Mouse (Mus musculus) layer of hippocampus, postnatal 10 days (tissue): Measurements from ENCODE around the gene Olfr641. TPM values are rescaled to one million over a fixed set of nuclear protein-coding genes. Genes with fewer than 3 reads are reported as not detected.

ENCODE experiments used
- DNase-seq, 2 experiments: peaks; one replicate each; pipeline ENCODE4 v3.0.0; 2021; ENCODE audit warnings: low spot score in 2 of 2
- long read RNA-seq: library from polyadenylated mRNA; stranded (forward); transcript quantifications from one replicate; pipeline ENCODE4 v2.0.0, GENCODE M21; 2023
- total RNA-seq, 2 experiments: library from RNA; stranded (reverse); gene quantifications; 2 replicates each; pipeline ENCODE4 v1.2.3; 2021

Gene Olfr641
- not detected for total RNA-seq
- long read RNA-seq, result 0 reads

GRCm38 (mm10) chr7:104035145-104035544, at the start of gene Olfr641:
TSS of gene Olfr641 (plus strand) at chr7:104035445.
- no peak for DNase-seq

- no peak for DNase-seq
Measured at GRCm38 (mm10) chr7:103998446-103998845, 36.8 kb upstream of the Olfr641 start, which contains the start of gene Olfr638. TSS of gene Olfr638 (plus strand) at chr7:103998746.

DNA sequence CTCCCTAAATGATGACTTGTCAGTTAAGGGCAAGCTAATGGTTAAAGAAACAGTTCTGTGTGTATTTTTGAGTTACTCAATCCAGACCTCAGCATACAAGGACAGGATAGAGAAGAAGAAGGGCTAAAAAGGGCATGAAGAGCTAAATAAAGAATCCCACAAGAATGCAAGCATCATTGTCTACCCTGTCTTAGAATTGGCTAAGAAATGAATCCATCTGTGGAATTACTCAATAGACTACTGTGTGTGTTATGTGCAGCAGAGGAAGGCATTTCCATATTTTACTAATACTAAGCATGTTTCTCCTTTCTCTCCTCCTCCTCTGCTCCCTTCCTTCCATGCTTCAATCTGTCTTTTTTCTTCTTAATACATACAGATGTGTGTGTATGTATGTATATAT, 36.1 kb upstream of the Olfr641 start:
- DNase-seq, result no peak

GRCm38 (mm10) chr7:104017203-104017602, 18.0 kb upstream of the Olfr641 start, which contains the start of gene Olfr639:
TSS of gene Olfr639 (minus strand) at chr7:104017303.
- no peak for DNase-seq

GRCm38 (mm10) chr7:104018953-104019352, 16.3 kb upstream of the Olfr641 start:
- no peak for DNase-seq

GRCm38 (mm10) chr7:104021651-104022050, 13.6 kb upstream of the Olfr641 start:
- no peak for DNase-seq

DNA sequence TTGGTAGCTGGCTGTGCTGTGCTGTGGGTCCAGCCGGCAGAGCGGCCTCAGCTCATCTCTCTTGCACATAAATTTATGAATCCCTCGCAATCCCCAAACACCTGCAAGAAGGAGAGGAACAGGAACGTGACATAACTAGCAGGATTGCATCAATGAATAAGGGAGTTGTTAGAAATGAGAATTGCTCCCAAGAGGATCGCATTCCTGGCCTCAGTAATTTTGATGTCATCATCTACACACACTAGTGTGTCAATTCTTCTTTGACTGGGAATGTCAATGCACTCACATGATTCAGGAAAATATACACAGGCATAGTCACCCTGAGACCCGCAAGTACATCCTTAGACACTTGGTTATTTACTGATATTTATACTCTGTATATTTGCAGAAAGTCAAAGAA, 9.8 kb upstream of the Olfr641 start, which contains the start of gene Olfr640:
Gene Olfr640 (minus strand): TSS at position 101 of the 400 bp plus-strand sequence.
- DNase-seq, result no peak

- DNase-seq, result no peak
Measured at GRCm38 (mm10) chr7:104026978-104027377, 8.3 kb upstream of the Olfr641 start.

DNA sequence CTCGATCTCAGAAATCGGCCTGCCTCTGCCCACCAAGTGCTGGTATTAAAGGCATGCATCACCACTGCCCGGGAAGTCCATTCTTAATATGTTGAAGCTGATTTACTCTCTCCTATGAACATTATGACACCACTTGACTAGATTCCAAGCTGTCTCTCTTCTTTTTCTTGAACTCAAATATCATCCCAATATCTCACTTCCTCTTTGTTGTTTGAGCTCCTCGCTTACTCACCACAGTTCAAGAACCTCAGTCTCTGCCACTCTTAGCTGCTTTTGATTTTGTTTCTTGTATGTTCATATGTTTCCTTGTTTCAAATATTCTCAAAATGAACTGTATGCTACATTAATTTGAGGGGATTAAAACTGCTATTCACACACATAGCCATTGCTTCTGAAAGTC, 15.5 kb downstream of the Olfr641 start:
- DNase-seq, result no peak

DNA sequence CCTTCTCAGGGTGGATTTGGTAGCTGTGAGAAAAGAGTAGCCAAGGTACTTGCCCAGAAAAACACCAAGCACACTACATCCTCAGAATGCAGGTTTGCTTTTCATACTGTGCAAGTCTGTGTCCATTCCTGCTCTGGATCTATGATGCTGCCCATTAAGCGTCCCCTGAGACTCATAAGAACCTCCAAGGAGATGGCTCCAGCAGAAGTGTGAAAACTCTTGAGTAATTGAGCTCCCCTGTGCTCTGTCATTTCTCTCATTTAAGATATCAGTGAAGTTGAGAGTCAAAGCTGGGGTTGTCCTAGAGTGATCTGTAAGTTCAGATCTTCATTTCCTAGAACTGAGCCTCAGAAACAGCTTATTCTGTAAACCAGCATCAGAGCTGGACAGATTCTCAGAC, 17.3 kb downstream of the Olfr641 start, which contains the start of gene Olfr642:
Gene Olfr642 (minus strand): TSS at position 101 of the 400 bp plus-strand sequence.
- DNase-seq, result no peak

GRCm38 (mm10) chr7:104059215-104059614, 24.0 kb downstream of the Olfr641 start:
- DNase-seq, result no peak

- DNase-seq, result no peak
Measured at GRCm38 (mm10) chr7:104061345-104061744, 26.1 kb downstream of the Olfr641 start, which contains the start of gene 4930516K23Rik. TSS of gene 4930516K23Rik (minus strand) at chr7:104061445.

- no peak for DNase-seq
Measured at GRCm38 (mm10) chr7:104071769-104072168, 36.5 kb downstream of the Olfr641 start, which contains the start of gene Olfr644. TSS of gene Olfr644 (minus strand) at chr7:104071869.

DNA sequence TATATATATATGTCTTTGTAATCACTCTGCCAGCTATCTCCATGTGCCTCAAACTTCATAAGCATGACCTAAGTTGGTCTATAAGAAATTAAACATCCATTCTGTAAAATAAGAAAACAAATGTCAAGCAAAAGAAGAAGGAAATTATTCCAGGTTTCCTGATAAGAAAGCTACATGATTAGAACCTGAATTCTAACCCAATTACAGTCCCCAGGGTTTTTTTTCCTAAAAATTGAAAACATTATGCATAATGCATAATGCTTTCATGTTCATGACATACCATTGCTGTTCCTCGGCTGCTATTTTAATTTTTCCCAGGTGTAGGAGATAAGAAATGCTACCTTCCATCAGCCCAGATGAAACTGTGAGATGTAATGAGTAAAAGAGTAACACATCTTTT, 50.1 kb downstream of the Olfr641 start, which contains the start of gene Olfr645:
Gene Olfr645 (minus strand): TSS at position 101 of the 400 bp plus-strand sequence.
- DNase-seq, result no peak

Other genes starting within 250 kb of the Olfr641 start
- not detected for gene Olfr67, start 243.6 kb upstream of the Olfr641 start, total RNA-seq
- gene Hbb-bt, start 221.4 kb upstream of the Olfr641 start, total RNA-seq, result 10 to 100 TPM; 83.8 to 97.7 TPM
- gene Hbb-bs, start 207.3 kb upstream of the Olfr641 start, total RNA-seq, result 100 to 1,000 TPM; 744 to 802 TPM
- gene Hbb-bh2, start 194.9 kb upstream of the Olfr641 start, total RNA-seq, result not detected
- gene Hbb-bh1, start 192.3 kb upstream of the Olfr641 start, total RNA-seq, result not detected
- gene Hbb-y, start 182.2 kb upstream of the Olfr641 start, total RNA-seq, result not detected
- not detected for gene Olfr66, start 149.2 kb upstream of the Olfr641 start, total RNA-seq
- not detected for gene Olfr64, start 141.0 kb upstream of the Olfr641 start, total RNA-seq
- gene Olfr65, start 132.0 kb upstream of the Olfr641 start, total RNA-seq, result not detected
- gene Olfr631, start 106.6 kb upstream of the Olfr641 start, total RNA-seq, result not detected
- gene Olfr632, start 101.1 kb upstream of the Olfr641 start, total RNA-seq, result not detected
- not detected for gene Olfr633, start 91.0 kb upstream of the Olfr641 start, total RNA-seq
- gene Olfr635, start 64.3 kb upstream of the Olfr641 start, total RNA-seq, result under 1 TPM; 0.11 TPM
- gene Olfr638, start 36.7 kb upstream of the Olfr641 start, total RNA-seq, result not detected
- under 1 TPM; 0.09 to 0.16 TPM for gene Olfr639, start 18.1 kb upstream of the Olfr641 start, total RNA-seq
- not detected for gene Olfr640, start 9.9 kb upstream of the Olfr641 start, total RNA-seq
- not detected for gene Olfr642, start 17.2 kb downstream of the Olfr641 start, total RNA-seq
- gene 4930516K23Rik, start 26.0 kb downstream of the Olfr641 start, total RNA-seq, result not detected
- not detected for gene Olfr644, start 36.4 kb downstream of the Olfr641 start, total RNA-seq
- not detected for gene Olfr645, start 50.0 kb downstream of the Olfr641 start, total RNA-seq
- not detected for gene Olfr646, start 69.4 kb downstream of the Olfr641 start, total RNA-seq
- not detected for gene Ubqln5, start 94.4 kb downstream of the Olfr641 start, total RNA-seq
- gene Olfr643, start 102.0 kb downstream of the Olfr641 start, total RNA-seq, result not detected
- gene Ubqln3, start 107.8 kb downstream of the Olfr641 start, total RNA-seq, result not detected
- gene Ubqlnl, start 115.1 kb downstream of the Olfr641 start, total RNA-seq, result not detected
- gene Olfm5, start 129.4 kb downstream of the Olfr641 start, total RNA-seq, result not detected
- under 1 TPM; 0.11 to 0.18 TPM for gene Olfr648, start 147.9 kb downstream of the Olfr641 start, total RNA-seq
- gene Olfr649, start 160.5 kb downstream of the Olfr641 start, total RNA-seq, result not detected
- gene Trim6, start 183.3 kb downstream of the Olfr641 start, total RNA-seq, result under 1 TPM; 0.41 to 0.47 TPM
- gene Trim34a, start 209.0 kb downstream of the Olfr641 start, total RNA-seq, result 1 to 10 TPM; 1.1 to 1.2 TPM